Mouse (Mus musculus): Measurements from ENCODE around the gene Gm20662. TPM values are rescaled to one million over a fixed set of nuclear protein-coding genes. Genes with fewer than 3 reads are reported as not detected.

Gene Gm20662
- total RNA-seq, 4 experiments from 2014 or later, result 0.78 to 3.9 (median 2.1) TPM

- peak; percentile 94 to 98 for DNase-seq (ENCODE audit: low spot score in 2 of 2)
Measured at GRCm38 (mm10) chr9:108052885-108053664, 56.9 kb downstream of the Gm20662 start, which contains the start of gene Amigo3. Gene Amigo3, plus strand, starts transcription at chr9:108053159.

GRCm38 (mm10) chr9:108053665-108054225 is 57.6 kb downstream of the Gm20662 start:
- DNase-seq (ENCODE audit: low spot score in 2 of 2), result no peak

GRCm38 (mm10) chr9:108054331-108055040 is 58.3 kb downstream of the Gm20662 start:
- DNase-seq (ENCODE audit: low spot score in 2 of 2), result no peak

DNA sequence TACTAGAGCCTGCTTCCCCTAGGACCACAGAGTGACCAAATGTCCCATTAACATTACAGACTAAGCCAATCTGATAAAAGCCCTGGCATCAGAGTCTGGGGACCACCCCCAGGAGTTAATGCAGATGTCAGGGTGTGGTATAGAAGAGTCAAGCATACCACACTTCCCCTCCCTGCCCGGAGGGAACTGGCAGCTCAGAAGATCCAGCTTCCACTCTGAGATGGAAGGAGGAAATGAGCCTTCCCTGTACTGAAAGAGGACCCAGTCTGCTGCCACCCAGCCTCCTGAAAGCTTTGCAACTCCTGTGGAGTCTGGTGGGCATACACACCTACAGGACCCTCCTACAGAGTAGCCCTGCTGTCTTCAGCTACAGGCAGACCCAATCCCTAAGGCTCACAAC is 58.9 kb downstream of the Gm20662 start:
- no peak for DNase-seq (ENCODE audit: low spot score in 2 of 2)

DNA sequence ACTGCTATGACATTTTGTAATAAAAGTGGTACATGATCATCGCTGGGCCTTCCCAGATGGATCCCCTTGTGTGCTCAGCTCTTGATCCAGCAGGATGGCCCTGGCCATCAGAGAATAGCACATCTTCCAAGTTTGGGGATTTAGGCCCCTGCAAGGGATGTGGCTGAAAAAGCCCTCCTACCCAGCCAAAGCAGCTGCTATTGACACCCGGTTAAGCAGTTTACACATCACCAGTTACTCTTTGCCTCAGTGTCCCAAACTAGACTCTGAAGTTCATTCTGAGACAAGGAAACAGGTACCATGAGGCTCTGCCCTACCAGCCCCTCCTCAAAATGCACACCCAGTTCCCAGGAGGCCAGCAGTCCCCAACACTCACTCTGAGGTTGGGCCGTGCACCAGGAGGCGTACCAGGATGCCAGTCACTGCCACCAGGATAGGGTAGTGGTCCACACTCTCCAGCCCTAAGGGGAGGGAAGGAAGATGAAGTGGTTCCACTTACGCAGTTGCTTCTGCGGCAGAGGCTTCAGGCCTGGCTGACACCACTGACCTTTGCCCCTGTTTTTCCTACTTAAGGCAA is 59.6 kb downstream of the Gm20662 start:
- no peak for DNase-seq (ENCODE audit: low spot score in 2 of 2)

DNA sequence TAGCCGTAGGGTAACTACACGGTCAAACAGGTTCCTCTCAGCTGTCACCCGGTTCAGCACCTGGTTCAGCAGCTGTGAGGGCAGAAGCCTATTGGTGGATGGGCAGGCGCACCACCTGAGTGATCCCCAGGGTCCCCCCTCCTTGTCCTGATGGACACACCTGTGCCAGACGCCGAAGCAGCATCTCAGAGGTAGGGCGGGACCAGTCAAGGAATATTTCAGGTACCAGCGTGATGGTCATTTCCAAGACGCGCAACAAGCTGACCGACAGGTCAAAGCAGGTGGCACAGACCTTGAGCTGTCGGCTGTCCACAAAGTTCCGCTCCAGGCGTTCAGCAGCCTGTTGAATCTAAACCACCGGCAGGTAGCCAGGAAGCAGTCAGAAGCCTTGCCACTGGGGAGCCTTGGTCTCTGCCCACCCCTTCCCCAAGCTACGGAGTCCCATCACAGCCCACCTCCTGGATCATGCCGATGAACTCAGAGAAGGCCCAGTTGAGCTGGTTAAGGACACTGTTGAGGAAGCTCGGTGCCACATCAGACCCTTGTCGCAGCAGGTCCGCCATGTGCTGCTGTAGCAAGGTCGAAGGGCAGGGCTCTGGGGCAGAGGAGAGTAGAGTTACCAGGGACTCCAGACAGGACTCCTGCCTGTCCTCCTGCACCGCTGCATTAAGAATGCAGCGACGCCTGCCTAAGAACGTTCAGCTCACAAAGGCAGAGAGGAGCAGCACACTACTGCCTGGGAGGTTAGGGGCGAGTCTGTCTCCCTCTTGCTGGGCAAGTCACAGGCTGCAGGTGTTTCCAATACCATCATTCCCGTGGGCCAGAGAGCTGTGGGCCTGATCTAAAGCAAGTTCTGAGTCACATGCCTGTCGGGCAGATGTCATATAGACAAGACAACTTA is 60.5 kb downstream of the Gm20662 start:
- no peak for DNase-seq (ENCODE audit: low spot score in 2 of 2)

DNA sequence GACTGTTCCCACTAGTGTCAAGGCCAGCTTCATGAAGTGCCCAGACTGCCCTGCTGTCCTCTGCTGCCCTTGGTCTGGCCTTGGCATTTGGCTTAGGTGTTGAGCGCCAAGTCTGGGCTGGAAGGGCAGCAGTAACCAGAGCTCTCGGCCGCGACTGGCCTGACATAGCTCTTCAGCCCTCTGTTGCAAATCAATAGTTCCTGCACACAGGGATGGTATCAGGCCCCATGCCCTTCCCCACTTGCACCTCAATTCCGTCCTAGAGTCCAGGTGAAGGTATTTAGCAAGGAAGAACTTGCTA is 61.1 kb downstream of the Gm20662 start:
- DNase-seq (ENCODE audit: low spot score in 2 of 2), result no peak

GRCm38 (mm10) chr9:108058291-108058690 is 62.1 kb downstream of the Gm20662 start:
- DNase-seq (ENCODE audit: low spot score in 2 of 2), result no peak

DNA sequence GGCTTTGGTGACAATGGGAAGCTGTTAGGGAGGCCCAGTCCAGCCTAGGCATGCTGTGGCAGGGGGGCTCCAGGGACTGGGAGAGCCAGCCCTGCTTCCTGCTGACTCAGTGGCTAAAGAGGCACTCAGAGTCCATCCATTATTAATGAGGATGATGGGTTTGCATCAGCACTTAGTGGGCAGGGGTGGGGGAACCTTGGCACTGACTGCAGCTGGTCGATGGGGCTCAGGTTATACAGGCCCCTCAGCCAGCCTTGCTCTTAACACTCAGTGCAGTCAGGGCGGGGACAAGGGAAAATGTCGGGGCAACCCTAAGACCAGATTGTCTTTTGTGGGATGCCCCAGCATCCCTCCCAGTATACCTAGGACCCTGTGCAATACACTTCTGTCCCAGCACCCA is 66.0 kb downstream of the Gm20662 start:
- DNase-seq (ENCODE audit: low spot score in 2 of 2), result no peak

- no peak for DNase-seq (ENCODE audit: low spot score in 2 of 2)
Measured at GRCm38 (mm10) chr9:108063361-108063760, 67.2 kb downstream of the Gm20662 start.

DNA sequence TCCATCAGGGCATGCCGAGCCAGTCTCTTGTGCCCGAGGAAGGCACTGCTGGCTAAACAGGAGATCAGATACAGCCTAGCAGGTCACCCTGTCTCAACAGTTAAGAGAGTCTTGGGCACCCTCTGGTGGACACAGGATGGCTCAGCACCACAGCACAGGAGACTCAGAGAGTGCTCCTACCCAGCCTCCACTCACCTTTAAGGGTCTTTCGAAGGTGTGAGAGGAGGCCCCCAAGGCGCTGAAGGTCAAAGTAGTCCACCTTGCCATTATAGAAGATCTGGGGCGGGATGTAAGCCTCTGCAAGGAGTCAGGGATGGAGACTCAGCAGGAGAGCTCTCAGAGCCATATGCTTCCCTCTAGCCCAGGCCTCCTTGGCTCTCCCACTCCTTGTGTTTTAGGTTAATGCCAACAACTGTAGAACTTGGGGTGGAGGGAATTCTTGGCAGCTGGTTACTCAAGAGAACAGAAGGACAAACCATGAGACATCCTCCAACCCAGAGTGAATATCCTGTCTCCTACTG is 69.4 kb downstream of the Gm20662 start:
- DNase-seq (ENCODE audit: low spot score in 2 of 2), result peak; percentile 41 to 67

DNA sequence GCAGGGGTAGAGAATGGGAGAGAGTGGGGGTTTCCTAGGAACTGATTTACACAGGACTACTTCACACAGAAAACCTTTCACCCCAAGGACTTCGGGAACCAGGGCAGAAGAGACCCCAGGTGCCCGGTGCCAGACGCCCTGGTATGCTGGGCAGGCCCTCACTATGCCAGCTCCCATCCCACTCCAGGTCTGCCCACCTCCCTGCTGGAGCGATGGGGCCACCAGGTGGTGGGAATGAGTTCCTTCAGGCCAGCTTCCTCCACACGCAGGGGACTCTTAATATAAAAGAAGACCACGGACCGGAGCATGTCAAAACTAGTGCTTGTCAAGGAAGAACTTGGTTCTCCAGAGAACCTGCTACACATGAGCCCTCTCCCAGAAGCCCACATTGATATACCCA is 71.0 kb downstream of the Gm20662 start:
- no peak for DNase-seq (ENCODE audit: low spot score in 2 of 2)

GRCm38 (mm10) chr9:108067900-108068299 is 71.8 kb downstream of the Gm20662 start:
- peak; percentile 73 to 87 for DNase-seq (ENCODE audit: low spot score in 2 of 2)

- no peak for DNase-seq (ENCODE audit: low spot score in 2 of 2)
Measured at GRCm38 (mm10) chr9:108069007-108069406, 72.9 kb downstream of the Gm20662 start.

DNA sequence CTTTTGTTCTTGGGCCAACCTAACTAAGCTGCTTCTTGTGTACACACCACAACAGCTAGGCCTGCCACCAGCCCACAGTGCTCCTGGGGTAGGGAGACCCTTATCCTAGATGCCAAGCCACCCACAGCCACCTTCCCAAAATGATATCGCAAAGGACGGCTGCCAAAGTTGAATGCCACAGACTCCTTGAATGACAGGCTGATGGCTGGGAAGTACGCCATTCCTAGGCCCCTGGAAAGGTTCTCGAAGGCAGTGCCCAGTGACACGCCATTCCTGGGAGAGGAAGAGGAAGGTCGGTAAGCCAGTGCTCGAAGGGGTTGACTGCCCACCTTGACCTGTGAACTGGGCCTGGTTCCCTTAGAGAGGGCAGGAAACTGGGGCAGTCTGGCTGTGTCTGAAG is 73.4 kb downstream of the Gm20662 start:
- DNase-seq (ENCODE audit: low spot score in 2 of 2), result no peak

- DNase-seq (ENCODE audit: low spot score in 2 of 2), result no peak
Measured at GRCm38 (mm10) chr9:108071801-108072200, 75.7 kb downstream of the Gm20662 start.

GRCm38 (mm10) chr9:108072481-108072924 is 76.4 kb downstream of the Gm20662 start:
- DNase-seq (ENCODE audit: low spot score in 2 of 2), result no peak

DNA sequence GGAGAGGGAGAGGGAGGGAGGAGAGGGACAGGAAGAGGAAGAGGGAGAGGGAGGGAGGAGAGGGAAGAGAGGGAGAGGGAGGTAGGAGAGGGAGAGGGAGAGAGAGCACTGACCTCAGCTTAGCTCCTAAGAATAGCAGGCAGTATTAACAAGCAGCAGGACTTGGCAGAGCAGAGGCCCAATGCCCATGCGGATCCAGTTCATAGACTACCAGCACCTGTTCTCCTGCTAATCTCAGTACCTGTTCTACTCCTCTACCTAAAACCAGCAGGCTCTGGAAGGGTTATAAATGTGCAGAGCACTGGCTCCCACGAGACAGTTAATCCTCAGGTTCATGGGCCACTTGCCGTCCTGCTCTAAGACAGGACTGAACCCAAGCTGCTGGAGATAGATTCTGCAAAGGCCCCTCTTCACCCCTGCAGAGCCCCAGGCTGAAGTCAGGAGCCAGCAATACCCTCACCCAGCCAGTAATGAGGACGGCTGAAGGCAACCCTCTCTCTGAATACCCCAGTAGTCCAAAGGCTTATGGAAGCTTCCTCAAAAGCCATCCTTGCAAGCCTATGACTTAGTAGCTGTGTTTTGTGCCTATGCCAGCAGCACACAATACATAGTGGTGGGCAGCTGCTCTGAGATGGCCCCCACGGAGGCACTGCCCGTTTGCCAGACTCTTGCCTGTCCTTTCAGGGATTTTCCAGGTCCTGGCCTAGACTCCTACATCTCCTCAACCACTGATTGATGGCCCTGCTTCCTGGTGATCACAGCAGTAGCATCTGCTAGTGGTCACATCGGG is 77.2 kb downstream of the Gm20662 start:
- no peak for DNase-seq (ENCODE audit: low spot score in 2 of 2)

- DNase-seq (ENCODE audit: low spot score in 2 of 2), result no peak
Measured at GRCm38 (mm10) chr9:108080168-108080567, 84.0 kb downstream of the Gm20662 start, which contains the start of gene Mst1. Gene Mst1, plus strand, starts transcription at chr9:108080436.

GRCm38 (mm10) chr9:108082549-108082948 is 86.4 kb downstream of the Gm20662 start:
- DNase-seq (ENCODE audit: low spot score in 2 of 2), result no peak

Measured in layer of hippocampus, adult 8-10 months (tissue).